Mouse (Mus musculus): ENCODE measurements around the gene Rad51d.
A peak's percentile ranks its signal among the peaks of the same experiment; 100 is the strongest.

Gene Rad51d

GRCm38 (mm10) chr11:82891936-82892335 lies 1.5 kb upstream of the Rad51d start, which contains the start of gene Fndc8:
Gene Fndc8 (plus strand): TSS chr11:82892124.
- no peak for DNase-seq (ENCODE audit: low read depth)

- no peak for DNase-seq (ENCODE audit: low read depth)
Measured at GRCm38 (mm10) chr11:82889524-82890341, 681 bp downstream of the Rad51d start.

GRCm38 (mm10) chr11:82888491-82888946 lies 1.9 kb downstream of the Rad51d start:
- no peak for DNase-seq (ENCODE audit: low read depth)

GRCm38 (mm10) chr11:82886559-82886958 lies 3.9 kb downstream of the Rad51d start:
- no peak for DNase-seq (ENCODE audit: low read depth)

GRCm38 (mm10) chr11:82883180-82883579 lies 7.2 kb downstream of the Rad51d start:
- no peak for DNase-seq (ENCODE audit: low read depth)

GRCm38 (mm10) chr11:82877726-82878344 lies 12.6 kb downstream of the Rad51d start:
- DNase-seq (ENCODE audit: low read depth), result no peak

GRCm38 (mm10) chr11:82875631-82876030 lies 14.8 kb downstream of the Rad51d start:
- no peak for DNase-seq (ENCODE audit: low read depth)

- no peak for DNase-seq (ENCODE audit: low read depth)
Measured at GRCm38 (mm10) chr11:82874924-82875323, 15.5 kb downstream of the Rad51d start.

- DNase-seq (ENCODE audit: low read depth), result peak; percentile 93
Measured at GRCm38 (mm10) chr11:82871031-82871446, 19.4 kb downstream of the Rad51d start, which contains the start of gene Rffl. Gene Rffl (minus strand): TSS chr11:82871210.

GRCm38 (mm10) chr11:82870173-82871030 lies 20.0 kb downstream of the Rad51d start:
- peak; percentile 61 for DNase-seq (ENCODE audit: low read depth)

- no peak for DNase-seq (ENCODE audit: low read depth)
Measured at GRCm38 (mm10) chr11:82869506-82870172, 20.8 kb downstream of the Rad51d start.

- no peak for DNase-seq (ENCODE audit: low read depth)
Measured at GRCm38 (mm10) chr11:82867956-82868355, 22.5 kb downstream of the Rad51d start.

GRCm38 (mm10) chr11:82866850-82867564 lies 23.4 kb downstream of the Rad51d start:
- DNase-seq (ENCODE audit: low read depth), result no peak

GRCm38 (mm10) chr11:82865957-82866356 lies 24.5 kb downstream of the Rad51d start:
- DNase-seq (ENCODE audit: low read depth), result no peak

GRCm38 (mm10) chr11:82863488-82863931 lies 26.9 kb downstream of the Rad51d start:
- DNase-seq (ENCODE audit: low read depth), result no peak

- DNase-seq (ENCODE audit: low read depth), result no peak
Measured at GRCm38 (mm10) chr11:82863059-82863458, 27.4 kb downstream of the Rad51d start.

GRCm38 (mm10) chr11:82862638-82863037 lies 27.8 kb downstream of the Rad51d start:
- no peak for DNase-seq (ENCODE audit: low read depth)

- DNase-seq (ENCODE audit: low read depth), result no peak
Measured at GRCm38 (mm10) chr11:82861558-82861957, 28.9 kb downstream of the Rad51d start.

- no peak for DNase-seq (ENCODE audit: low read depth)
Measured at GRCm38 (mm10) chr11:82860759-82861158, 29.7 kb downstream of the Rad51d start.

GRCm38 (mm10) chr11:82857307-82857848 lies 33.0 kb downstream of the Rad51d start:
- DNase-seq (ENCODE audit: low read depth), result no peak

- no peak for DNase-seq (ENCODE audit: low read depth)
Measured at GRCm38 (mm10) chr11:82856032-82856431, 34.4 kb downstream of the Rad51d start.

Data from c-Kit-positive CD71-negative TER-119-negative erythroid progenitor cells, embryonic 14.5 days (primary cell).